Mouse (Mus musculus): Measurements from ENCODE around the gene Dll4.

- TF ChIP-seq POLR2A (IDR thresholded peaks at IDR 0.05; ENCODE audit: borderline replicate concordance, control insufficient read depth, low read depth, low read length), result no peak
- no peak for TF ChIP-seq CTCF (IDR thresholded peaks at IDR 0.05; ENCODE audit: control insufficient read depth, insufficient read depth, low read length)
Measured at GRCm38 (mm10) chr2:119377286-119377685, 51.7 kb downstream of the Dll4 start.
